Mouse (Mus musculus) kidney, adult 11 months (tissue): ENCODE data around the gene Rbpjl.

Experiments used
- DNase-seq: peaks from one replicate; pipeline ENCODE4 v3.0.0; 2022

Gene Rbpjl

DNA sequence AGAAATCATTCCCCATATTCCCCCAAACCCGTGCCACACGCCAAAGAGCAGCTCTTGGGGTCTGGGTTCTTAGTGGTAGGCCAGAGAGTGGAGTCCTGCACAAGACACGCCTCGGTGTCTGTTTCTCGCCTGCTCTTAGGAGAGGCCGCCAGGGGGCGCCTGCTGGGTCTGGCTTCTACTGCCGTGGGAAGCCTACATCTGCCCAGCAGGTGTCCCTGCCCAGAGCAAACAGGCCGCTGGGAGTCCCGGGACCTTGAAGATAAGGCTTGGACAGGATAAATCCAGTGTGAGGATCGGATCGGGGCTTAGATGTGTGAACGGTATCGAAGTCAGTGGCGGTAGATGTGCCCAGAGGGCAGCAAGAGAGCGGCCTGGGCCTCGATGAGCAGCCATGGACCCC, at the start of gene Rbpjl:
TSS of gene Rbpjl (plus strand) at position 236 of the 400 bp plus-strand sequence.
- DNase-seq: peak; percentile 72

DNA sequence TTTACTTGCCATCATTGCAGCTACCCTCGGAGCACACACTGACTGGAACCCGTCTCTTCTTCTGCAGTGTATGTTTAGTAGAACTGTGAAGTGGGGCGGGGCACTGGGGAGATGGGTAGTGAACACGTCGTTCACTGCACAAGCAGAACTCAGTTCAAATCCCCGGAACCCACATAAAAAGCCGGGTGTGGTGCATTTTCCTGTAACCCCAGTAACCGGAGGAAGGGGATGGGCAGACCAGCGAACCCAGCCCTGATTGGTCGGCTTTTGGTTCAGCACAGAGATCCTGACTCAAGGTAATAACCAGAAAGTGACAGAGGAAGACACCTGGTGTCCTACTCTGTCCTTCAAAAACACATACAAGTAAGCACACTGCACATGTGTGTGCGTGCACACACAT, 49.6 kb upstream of the Rbpjl start:
- DNase-seq: no peak

DNA sequence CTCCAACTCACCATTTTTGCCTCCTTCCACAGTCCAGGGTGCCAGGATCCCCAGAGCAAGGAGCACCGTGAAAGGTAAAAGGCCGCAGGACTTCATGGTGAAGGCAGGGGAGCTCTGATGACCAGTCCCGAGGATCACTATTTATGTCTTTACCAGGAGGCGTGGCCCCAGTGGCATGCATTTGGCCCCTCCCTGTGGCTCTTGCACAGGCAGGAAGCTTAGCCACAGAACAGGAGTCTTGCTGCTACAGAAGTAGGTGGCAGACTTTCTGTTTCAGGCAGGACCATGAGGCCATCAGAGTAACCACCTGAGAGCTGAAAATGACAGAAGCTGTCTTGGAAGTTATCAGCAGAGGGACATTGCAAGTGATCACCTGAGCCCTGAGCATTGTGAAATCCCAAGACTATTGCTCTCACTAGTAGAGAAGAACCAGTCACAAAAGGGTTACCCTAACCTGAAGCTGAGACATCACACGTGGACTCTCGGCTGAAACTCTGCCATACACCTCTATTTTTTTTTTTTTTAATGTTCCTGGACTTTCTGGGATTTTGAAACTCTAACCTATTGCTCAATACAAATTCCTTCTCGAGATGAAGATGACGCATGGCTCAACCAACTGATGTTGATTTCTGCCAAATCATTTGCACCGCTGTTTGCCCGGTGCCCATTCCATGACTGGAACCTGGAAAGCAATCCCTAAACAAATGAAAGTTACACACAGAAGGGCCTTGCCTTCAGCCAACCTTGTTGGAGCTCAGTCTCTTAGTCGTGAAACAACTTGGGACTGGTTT, 46.6 kb upstream of the Rbpjl start:
- no peak for DNase-seq

DNA sequence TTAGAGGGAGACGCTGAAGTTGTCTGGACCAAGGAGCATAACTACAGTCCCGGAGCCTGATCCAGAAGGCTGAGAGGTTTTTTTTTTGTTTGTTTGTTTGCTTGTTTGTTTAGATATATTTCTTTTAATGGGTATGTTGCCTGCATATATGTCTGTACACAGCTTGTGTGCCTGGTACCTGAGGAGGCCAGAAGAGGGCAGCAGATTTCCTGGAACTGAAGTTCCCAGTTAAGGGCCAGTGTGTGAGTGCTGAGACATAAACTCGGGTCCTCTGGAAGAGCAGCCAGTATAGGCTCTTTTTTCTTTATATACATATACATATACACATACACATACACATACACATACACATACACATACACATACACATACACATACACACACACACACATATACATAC, 44.6 kb upstream of the Rbpjl start:
- no peak for DNase-seq

DNA sequence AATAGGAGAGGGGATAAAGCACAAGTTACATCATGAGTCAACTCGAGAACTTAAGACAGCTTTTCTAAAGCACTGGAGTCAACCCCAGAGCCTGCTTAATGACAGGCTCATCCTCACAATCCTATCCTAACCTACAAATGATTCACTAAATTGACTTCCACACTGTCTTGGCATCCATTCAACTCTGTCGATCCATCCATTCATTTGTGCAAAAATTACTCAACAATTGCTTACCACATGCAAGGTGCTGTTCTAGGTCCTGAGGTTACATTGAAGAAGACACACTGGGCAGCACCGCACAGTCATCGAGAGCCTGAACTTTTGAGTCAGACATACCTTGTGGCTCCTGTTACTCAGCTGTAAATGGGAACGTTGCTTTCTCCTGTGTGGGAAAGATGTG, 43.9 kb upstream of the Rbpjl start:
- no peak for DNase-seq

DNA sequence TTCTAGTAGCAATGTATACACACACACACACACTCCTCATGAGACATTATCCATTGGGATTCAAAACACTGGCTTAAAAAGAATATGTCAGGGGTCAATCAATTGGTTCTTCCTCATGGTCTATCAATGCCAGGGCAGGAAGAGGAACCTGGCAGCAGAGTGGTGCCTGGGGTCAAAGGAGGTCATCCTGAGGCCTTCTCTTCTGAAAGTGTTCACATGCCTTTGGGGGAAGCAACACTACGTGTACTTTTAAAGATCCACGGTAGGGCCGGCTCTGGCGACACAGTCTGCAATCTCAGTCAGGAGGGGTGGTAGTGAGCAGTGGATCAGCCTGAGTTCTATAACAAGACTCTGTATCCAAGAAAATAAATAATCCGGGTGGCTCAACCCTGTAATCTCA, 43.3 kb upstream of the Rbpjl start:
- no peak for DNase-seq

DNA sequence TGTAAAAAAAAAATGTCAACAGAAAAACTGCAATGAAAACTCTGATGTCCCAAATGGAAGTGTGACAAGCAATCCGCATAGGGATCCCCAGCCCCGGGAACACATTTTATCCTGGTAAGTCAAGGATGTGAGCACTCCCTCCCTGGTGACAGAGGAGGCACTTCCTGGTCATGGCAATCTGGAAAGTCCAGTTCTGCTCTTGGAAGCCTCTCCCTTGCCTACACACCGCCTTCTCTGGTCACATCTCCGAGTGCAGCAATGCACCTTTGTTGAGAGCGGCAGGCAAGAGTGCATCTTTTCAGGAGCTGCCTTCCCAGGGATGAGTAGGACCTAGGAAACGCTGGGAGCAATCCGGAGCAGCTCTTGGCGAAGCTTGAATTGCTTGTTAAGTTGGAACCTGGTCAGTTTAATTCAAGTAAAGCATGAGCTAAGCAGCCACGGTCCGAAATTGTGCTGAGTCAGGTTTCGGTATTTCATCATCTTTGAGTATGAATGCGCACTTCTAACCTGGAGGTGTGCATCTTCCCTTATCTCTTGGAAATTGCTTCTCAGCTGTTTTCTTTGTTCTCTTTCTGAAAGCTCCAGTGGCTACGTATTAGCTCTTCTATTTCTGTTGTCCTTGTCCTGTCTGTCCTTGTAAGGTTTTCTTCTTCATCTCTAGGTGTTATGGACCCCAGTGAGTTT, 41.8 kb upstream of the Rbpjl start:
- no peak for DNase-seq

DNA sequence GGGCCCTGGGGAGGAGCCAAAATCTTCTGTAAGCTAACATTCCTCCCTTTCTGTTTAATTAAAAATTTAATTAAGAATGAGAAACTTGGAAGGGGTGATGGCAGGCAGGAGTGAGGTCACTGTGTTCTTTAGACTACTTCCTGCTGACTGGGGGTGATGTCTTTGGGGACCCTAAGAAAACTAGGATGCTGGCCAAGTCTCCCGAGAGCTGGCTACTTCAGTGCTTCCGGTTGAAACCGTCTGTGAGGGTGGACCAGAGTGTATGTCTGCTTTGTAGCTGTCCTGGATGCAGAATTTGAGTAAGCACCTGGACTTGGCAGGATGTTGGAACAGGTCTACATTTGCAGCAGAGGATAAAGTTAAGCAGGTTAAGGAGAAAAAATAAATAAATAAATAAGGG, 36.0 kb upstream of the Rbpjl start:
- DNase-seq: no peak

DNA sequence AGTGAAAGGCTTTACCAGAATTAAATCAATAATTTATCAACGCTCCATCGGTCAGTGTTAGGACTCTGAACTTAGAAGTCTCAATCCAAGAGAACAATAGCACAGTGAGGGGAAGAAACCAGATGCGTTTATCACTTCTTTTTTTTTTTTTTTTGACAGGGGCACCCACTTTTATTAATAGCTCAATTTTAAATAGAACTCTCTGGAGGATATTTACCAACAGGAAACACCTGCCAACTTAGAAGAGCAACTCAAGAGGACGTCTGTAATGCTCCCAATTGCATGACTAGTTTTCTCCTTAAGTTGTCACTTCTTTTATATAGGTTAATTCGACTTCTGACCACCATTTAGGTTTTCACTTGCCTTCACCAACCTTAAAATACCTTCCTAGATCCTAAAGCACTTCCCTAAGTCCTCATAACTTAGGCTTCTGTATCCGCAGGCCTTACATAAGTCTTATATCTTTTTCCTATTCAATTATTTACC, 34.3 kb upstream of the Rbpjl start:
- no peak for DNase-seq

DNA sequence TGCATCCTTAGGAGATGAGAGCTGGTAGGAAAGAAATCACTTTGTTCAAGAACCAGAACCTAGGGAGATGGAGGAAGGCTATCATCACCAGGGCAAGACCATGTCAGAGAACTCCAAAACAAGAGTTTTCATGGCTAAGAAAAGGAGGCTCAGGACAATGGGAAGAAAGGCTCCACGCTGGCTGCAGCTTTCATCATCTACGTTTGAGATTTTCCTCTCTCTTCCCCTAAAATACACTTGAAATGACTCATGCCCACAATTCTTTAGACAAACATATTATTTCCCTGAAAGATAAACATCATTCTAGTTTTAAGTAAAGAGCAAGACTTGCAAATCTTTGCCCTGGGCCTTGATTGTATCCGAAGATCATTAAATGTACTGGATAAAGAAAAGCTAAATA, 31.6 kb upstream of the Rbpjl start:
- DNase-seq: no peak

DNA sequence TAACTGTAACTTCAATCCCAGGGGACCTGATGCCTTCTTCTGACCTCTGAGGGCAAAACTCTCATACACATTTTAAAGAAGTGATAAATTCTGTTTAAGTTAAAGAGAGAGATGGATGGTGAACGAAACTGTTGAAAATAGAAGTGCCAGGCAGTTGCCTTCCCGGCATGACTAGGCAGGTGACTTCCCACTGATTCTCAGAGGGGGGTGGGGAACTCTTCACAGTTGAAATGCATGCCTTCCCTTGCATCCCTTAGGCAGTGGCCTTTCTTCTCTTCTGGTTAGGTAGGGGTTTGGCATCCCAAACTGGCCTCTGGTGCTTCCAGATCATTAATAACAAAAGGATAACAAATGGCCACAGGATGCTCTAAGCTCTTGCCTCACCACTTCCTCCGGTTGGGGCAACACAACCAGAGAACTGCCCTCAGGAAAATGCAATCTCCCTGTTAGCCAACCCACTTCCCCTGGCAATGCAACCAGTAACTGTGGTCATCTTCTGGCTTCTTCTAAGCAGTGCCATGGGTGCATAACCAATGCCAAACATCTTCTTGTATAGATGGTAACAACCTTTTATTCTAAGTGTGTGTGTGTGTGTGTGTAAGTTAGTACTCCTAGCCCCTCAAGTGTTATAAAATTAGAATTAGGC, 30.4 kb upstream of the Rbpjl start:
- no peak for DNase-seq

DNA sequence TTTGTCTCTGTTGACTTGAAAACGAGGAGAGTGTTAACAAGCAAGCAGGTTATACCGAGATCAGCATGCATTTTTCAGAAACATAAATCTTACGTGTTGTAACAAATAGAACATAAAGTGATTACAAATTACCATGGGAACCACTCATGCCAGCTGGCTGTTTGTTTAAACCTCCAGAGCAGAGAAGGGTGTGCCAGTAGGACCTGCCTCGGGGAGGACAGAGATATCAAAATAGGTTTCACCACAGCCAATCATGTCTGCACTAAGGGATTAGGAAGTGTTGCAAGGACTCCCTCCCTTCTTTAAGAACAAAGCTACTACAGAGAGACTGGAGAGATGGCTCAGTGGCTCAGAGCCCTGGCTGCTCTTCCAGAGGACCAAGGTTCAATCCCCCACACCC, 29.8 kb upstream of the Rbpjl start:
- DNase-seq: no peak

DNA sequence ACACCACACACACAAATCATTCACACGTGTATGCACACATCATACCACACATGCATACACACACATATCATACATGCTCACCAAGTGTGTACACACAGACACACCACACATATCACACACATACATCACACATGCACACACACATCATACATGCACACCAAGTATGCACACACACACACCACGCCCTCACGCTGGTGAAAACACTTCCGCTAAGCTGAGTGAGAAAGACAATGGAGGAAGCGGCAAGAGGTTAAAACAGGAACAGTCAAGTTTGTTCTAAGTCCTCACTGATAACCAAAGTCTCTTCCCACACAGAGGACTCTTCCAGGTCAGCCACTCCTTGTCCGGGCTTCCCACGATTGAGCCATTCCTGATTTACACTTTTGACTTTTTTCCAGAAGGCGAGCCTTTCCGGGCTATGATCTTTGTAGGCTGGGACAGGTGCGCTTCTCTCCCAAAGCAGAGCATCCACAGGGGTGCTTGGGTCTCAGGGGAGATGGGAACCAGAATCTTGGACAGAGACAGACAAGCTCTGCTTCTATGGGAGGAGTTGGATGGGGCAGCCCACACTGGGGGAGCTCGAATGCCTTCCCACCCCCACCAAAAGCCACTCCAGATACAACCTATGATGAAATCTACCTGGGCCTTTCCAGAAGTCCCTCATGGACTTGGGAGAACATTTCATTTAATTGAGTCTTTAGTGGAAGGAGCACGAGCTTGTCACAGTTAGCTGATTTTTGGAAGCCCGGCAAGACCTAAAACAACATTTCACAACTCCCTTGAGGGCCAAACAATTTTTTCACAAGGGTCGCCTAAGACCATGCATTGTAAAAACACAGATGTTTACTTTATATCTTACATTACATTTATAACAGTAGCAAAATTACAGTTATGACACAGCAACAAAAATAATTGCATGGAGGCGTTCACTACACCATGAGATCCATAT, 25.2 kb upstream of the Rbpjl start:
- DNase-seq: no peak

DNA sequence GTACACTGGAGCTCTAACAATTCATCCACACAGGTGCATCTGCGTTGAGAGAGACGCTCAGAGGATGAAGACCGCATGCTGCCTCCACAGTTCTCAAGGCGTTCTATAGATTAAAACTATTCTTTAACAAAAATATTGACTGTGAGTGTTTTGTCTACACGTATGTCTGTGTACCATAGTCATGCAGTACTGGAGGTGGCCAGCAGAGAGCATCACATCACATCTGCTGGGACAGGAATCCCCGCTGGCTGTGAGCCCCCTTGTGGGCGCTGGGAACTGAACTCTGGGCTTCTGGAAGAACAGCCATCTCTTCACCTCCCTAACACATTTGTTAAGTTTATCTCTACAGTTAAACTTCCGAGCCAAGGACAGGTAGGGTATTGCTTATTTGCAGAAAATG, 21.2 kb upstream of the Rbpjl start:
- no peak for DNase-seq

DNA sequence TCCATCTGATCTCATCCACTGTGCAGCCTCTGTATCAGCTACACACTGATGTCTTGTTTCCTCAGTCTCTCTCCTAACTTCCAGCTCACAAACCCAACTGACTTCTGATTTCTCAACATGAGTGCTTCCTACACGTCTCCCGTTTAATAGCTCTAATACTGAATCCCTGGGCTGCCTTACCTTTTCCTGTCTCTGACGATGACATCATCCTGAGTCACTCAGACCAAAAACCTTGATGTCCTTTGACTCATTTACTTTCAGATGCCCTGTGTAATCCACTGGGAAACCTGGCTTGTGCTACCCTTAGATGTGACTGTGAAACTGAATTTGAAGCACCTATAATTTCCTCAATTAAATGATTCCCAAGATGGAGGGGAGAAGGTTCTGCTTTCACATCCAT, 20.0 kb upstream of the Rbpjl start:
- DNase-seq: no peak

DNA sequence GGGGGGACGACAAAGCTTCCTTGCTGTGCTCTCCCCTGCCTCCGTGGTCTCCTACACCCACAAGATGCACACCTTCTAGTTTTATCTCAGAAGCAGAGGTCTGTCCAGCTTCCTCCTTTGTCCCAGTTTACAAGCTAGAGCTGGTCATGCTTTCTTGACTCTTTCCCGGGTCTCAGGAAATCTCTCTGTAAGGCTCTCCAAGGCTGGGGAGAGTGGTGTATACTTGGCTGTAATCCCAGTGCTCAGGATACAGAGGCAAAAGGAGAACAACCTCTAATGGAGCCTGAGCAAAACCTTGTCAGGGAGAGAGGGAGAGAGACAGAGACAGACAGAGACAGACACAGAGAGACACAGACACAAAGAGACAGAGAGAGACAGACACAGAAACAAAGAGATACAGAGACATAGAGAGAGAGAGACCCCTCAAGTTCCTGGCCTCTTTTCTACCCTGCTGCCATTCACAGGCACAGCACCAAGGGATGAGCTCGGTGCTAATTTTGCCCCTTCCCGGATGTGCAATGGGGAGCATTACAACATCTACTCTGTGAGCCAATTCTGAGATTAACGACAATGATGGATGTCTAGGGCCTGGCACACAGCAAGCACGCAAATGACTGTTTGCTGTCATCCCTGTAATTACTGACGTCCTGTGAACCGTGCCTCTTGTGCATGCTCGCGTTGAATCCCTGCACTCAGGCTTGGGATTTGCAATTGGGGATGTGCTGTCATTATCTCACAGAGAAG, 19.1 kb upstream of the Rbpjl start:
- no peak for DNase-seq

DNA sequence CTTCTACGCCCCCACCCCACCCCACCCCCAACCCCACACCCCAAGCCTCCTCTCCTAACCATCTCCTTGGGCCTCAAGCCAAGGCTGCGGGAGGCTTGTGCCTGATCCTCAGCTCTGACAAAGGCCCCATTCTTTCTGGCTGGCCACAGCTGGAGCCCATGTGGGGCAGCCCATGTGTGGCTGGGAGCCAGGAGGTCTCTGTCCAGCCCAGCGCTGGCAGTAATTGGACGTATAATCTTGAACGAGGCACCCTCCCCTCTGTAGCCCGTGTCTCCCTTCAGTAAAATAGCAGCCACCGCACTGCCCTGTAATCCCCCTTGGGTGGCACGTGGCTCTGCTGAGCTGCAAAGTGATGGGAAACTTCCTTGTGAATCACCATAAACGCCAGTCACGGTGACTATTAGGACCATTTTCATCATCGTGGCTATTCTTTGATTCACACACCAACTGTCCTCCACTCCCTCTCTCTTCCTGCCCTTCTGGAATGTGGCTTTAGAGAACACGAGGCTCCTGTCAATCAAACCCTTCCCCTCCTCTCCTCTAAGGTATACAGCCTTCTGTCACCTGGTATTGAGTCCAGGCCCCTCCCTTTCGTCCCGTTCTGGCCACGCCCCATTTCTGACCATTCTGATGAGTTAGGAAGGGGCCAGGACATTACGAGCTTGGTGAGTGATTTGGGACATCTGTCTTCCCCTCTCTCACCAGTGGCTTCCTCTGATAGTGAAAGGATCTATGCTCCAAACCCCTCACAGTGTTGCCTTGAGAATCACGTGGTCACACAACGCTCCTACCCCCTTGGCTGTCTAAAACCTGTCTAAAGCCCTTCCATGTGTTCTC, 16.8 kb upstream of the Rbpjl start:
- no peak for DNase-seq

DNA sequence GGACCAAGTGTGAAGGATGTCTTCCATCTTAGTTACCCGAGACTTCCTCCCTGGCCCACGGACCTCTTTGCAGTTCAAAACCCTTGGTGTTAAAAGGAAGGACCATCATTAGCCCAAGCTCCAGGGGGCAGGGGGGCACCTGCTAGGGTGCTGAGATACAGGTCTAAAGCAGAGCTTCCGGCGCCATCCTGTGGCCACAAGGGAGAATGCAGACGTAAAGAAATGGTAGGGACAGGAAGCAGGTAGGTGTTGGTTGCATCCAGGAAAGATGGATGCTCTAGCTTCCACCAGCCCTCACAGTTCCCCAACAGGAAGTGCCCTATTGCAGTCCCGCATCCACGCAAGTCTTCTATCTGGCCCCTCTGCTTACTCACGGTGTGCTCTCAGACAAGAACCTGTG, 16.0 kb upstream of the Rbpjl start:
- DNase-seq: no peak

DNA sequence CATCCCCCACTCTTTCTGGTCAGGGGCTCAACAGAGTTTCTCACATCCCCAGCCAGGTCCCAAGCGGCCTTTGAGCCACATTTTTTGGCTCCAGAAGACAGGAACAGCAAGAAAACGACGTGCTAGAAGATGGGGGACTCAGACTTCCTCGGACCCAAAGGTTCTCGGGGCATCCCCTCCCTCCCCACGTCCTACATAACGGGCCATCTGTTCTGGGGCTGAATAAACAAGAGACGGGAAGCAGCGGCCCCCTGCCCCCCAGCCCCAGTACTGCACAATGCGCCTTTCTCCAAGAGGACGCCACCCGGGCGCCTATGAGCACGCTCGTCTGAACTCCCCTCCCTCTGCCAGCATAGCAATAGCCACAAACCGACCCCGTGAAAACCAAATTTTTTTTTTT, 13.9 kb upstream of the Rbpjl start, which contains the start of gene Slpi:
TSS of gene Slpi (minus strand) at position 76 of the 400 bp plus-strand sequence.
- no peak for DNase-seq

DNA sequence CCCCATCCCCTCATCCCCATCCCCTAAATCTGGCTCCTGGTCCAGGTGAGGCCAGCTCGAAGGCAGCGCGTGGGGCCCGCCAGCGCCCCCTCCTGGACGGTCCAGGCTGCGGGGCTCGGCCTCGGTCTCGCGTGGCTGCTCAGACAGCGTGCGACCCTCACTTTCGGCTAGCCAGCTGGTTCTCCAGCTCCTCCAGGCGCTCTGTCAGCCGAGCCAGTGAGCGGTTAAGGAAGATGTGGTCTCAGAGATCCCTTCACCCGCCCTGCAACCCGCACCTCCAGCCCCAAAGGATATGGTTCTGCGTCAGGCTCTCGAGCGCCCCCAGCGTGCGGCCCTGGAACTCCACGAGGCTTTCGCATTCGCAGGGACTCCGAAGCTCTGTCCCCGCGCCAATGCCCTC, 13.4 kb upstream of the Rbpjl start:
- peak; percentile 67 for DNase-seq

DNA sequence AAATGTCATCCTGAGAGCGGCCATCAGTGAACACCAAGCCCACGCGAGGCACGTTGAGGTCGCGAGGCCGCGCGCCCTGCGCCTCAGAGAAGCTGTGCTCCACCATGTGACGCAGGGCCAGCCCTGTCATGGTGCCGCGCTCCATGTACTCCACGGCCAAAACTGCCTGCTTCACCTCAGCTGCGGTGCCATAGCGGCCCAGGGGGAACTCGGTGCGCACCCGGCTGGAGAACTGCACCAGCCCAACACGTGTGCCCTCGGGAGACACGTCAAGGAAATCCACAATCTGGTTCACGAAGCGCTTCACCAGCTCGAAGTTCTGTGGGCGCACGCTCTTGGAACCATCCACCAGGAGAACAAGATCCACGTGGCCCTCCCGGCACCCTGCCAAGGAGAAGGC, 9.8 kb upstream of the Rbpjl start:
- no peak for DNase-seq
